Mouse (Mus musculus): ENCODE measurements at regions not wholly inside any gene's neighbourhood (a gene's known extent, or its start where the extent isn't known, plus 50 kb on each side); places are given as distances from the start of the nearest gene placed in this dataset.

DNA sequence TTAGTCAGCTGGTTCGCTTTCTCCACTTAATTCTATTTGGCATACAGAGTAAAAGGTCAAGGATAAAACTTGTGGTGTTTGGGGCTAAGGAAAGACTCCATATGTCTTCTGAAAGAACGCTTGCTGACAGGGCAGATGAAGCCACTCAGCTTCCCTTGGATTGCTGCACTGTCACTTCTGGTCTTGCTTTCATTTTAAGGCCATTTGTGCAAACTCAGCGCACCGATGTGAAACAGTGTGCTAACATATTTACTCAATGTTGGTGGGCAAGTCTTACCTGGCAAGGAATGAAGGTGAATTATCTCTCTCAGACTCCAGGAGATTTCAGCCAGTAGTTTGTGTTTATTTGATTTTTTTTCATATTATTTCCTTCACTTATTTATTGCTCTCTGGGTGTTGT is 907.2 kb downstream of the Gsdmc2 start:
- intact Hi-C loops (cut with DNase I), result no loop called here
- DNase-seq, result no peak

GRCm38 (mm10) chr15:62934522-62935189 is 910.3 kb downstream of the Gsdmc2 start:
- DNase-seq, result no peak

DNA sequence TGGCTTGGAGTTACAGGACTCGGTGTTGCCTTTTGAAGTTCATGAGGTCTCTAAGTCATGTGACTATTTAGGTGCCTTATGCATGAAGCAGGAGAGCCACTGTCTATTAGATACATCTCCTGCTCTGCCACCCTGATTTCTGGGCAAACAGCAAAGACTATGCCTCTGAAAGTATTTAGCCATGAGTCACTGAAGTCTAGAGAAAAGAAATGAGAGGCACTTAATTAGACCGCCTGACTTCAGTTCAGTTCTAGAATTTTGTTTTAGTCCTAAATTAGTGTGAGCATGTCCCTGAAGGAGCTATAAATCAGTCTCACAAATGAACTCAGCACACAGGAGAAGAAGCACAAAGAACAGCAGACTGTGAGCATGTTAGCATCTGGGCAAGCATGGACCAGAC is 924.5 kb downstream of the Gsdmc2 start:
- intact Hi-C loops (cut with DNase I), result no loop called here
- no peak for DNase-seq

More at GRCm38 (mm10) chr15:62934522-62935189, 910.3 kb downstream of the Gsdmc2 start:
- intact Hi-C loops (cut with DNase I), result no loop called here

GRCm38 (mm10) chr15:62919264-62919663 is 925.7 kb downstream of the Gsdmc2 start:
- DNase-seq, result no peak
- intact Hi-C loops (cut with DNase I), result no loop called here

DNA sequence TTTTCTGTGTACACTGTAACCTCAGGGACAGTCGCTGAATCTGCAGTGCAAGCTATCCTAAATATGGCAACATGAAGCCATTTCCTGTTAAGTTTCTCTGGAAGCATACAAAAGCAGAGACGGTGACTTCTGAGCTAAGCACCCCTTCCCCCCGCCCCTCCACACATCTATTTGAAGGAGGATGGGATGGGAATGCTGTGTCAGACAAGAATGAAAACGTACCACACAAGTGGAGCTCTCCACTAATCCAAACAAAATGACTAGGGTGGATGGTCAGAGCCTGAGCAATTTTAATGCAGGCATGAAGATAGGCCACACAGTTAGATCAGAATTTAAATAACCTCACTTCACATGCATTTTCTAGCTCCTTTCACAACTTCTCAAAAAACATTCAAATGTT is 936.6 kb downstream of the Gsdmc2 start:
- intact Hi-C loops (cut with DNase I), result no loop called here
- DNase-seq, result no peak

DNA sequence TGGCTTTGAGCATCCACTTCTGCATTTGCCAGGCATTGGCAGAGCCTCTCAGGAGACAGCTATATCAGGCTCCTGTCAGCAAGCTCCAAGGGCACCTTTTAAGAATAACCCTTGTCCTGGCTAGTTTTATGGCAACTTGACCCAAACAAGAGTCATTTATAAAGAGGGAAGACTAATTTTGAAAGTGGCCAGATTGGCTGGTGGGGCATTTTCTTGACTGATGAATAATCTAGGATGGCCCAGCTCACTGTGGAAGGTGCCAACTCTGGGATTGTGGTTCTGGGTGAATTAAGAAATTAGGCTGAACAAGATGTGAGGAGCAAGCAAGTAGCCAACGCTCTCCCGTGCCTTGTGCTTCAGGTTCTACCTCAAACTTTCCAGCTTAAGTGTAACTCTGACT is 937.8 kb downstream of the Gsdmc2 start:
- intact Hi-C loops (cut with DNase I), result no loop called here
- DNase-seq, result no peak

DNA sequence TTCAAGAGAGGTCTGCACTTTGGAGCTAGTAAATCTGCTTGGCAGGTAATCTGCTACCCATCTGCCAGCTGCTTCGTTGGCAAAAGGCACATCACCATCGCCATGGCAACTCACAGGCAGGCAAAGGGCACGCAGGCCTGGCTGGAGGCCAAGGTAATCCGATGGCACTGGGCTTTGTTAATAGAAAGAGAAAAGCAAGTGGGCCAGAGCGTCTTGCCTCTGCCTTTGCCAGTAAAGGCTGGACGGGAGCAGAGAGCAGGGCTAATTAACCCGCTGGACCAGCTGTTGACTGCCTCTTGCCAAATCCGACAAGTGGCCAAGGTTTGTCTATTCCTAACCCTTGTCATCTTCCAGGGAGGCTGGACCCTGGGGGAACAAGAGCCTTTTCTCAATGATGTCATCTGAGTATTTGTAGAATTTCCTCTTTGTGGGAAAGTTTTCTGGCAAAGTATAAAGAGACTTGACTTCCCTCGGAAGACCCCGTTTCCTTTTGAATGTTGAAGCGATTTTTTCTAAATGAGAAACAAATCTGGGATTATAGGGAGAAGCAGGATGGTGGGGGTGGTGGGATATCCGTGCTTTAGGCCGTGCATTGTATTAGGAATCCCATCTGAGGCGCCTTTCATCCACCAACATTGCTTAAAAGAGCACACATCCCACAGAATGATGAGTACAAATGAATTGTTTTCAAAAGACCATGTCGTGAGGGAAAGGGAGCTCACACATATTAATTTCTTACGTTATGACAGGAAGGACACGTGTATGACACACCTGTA is 941.7 kb downstream of the Gsdmc2 start:
- intact Hi-C loops (cut with DNase I), result no loop called here
- DNase-seq, result peak; percentile 49 to 57

DNA sequence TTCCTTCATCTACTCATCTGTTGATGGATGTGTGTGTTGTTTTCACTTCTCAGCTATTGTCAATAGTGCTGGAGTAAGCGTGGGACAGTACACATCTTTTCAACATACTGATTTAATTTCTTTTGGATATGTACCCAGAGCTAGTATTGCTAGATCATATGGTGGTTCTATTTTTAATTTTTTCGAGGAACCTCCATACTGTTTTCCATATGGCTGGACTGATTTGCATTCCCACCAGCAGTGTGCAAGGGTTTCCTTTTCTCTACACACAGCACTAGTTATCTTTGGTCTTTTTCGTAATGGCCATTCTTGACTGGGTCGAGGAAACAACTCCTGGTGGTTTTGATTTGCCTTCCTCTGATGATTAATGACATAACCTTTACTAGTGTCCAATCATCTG is 943.0 kb downstream of the Gsdmc2 start:
- no peak for DNase-seq
- intact Hi-C loops (cut with DNase I), result no loop called here

GRCm38 (mm10) chr15:62889798-62890197 is 955.2 kb downstream of the Gsdmc2 start:
- intact Hi-C loops (cut with DNase I), result no loop called here
- DNase-seq, result no peak

GRCm38 (mm10) chr15:62885331-62885730 is 959.6 kb downstream of the Gsdmc2 start:
- intact Hi-C loops (cut with DNase I), result no loop called here
- no peak for DNase-seq

GRCm38 (mm10) chr15:62871082-62871766 is 973.8 kb downstream of the Gsdmc2 start:
- no peak for DNase-seq
- intact Hi-C loops (cut with DNase I), result no loop called here

DNA sequence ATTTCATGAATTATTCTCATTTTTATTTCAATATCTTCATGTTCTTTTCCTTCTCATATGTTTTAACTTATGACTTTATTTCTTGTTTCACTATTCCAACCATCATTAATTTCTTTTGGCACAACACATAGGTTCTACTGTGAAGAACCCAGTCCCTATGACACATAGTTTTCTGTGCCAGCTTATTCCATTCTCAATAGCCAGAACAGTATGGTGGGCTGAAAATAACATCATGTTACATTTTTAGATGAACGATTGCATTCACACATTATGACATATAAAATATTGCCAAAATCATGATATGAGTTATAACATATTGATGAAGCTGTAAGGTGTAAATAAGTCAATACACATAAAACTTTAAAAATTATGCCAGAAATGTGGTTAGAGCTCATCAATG is 982.4 kb downstream of the Gsdmc2 start:
- intact Hi-C loops (cut with DNase I), result no loop called here
- no peak for DNase-seq

DNA sequence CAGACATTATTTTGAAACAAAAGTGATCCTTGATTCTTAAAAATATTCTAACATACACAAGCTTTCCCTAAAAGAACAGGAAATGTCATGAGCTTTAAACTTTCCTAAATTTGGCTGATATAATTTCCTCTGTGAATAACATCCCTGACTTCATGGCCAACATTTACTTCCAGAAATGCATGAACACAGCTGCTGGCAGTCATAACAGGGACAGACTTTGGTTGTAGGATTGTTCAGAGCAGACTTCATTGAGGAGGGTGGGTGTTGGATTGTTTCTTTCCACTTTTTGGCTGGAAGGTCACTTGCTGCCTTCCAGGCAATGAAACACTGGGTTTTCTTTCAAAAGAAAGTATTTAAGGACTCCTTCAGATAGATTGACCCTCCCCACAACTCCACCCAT is 983.6 kb downstream of the Gsdmc2 start:
- DNase-seq, result no peak
- intact Hi-C loops (cut with DNase I), result no loop called here

GRCm38 (mm10) chr15:62849326-62849725 is 995.7 kb downstream of the Gsdmc2 start:
- intact Hi-C loops (cut with DNase I), result no loop called here
- no peak for DNase-seq

DNA sequence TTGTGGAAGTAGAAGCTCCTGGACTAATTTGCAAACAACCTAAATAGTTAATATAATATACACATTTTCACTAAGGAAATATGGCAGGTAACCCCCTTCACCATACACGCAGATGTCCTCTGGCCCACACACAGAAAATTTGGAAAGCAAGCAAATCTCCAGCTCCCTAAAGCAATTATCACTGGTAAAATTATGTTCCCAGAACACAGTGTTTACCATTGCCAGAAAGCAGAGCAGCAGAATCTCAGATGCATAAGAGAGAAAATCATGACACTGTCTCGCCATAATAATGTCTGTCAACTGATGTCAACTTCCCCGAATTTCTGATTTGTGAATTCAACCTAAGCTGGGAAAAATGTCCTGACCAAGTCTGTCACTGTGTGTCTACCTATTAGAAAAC is 999.1 kb downstream of the Gsdmc2 start:
- no peak for DNase-seq
- intact Hi-C loops (cut with DNase I), result no loop called here

- no peak for DNase-seq
- intact Hi-C loops (cut with DNase I), result no loop called here
Observed at GRCm38 (mm10) chr15:62825586-62825985, 1019.4 kb downstream of the Gsdmc2 start.

GRCm38 (mm10) chr15:62823861-62824518 is 1021.0 kb downstream of the Gsdmc2 start:
- no peak for DNase-seq
- intact Hi-C loops (cut with DNase I), result no loop called here

GRCm38 (mm10) chr15:62822305-62822704 is 1022.7 kb downstream of the Gsdmc2 start:
- no peak for DNase-seq
- intact Hi-C loops (cut with DNase I), result no loop called here

DNA sequence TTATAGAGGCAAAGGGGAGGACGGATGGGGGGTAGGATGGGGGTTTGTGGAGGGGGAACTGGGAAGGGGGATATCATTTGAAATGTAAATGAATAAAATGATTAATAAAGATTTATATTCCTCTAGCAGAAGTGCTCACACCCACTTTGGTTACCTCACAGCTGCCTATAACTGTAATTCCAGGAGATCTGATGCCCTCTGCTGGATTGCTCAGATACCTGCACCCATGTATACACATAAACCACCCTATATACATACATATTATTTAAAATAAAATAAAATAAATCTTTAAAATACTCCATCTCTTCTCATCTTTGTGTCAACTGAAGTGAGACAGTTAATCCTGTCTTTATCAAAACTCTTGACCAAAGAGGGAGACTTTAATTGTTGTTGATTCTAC is 1031.9 kb downstream of the Gsdmc2 start:
- intact Hi-C loops (cut with DNase I), result no loop called here
- no peak for DNase-seq

DNA sequence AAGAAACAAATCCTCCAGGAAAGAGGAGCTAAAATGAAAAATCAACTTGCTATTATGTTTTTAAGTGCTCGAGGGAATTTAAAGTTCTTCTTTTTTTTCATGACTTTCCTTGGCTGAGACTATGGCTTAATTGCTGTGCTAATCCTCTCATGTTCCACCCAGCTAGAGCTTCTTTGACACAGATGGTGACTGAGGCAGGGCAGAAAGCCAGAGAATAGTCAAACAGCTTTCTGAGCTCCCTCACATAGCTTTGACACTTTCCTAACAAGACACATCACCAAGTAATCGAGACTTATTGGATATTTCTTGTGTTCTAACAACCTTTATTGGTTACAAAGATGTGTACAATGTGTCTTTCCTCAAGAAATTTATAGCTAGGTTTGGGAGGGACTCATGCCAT is 1033.0 kb downstream of the Gsdmc2 start:
- intact Hi-C loops (cut with DNase I), result no loop called here

DNA sequence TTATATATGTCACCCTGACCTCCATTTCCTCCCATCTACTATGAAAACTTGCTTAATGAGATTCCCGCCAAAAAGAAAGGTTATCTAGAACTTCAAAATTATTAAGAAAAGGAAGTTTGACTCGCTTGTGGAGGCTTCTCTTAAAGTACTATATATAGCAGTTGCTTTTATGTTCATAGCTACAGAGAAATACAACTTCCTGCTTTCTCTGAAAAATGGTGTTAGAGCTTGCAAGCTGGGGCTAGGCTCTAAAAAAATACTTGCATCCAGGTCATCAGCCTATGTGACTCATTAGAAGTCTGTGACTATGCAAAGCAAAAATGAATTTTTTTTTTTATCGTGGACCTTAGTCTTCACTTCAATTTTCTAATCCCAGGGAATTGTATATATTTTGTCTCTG is 1035.7 kb downstream of the Gsdmc2 start:
- DNase-seq, result no peak
- intact Hi-C loops (cut with DNase I), result no loop called here

More for the DNA sequence above, 1033.0 kb downstream of the Gsdmc2 start:
- no peak for DNase-seq
